ENCODE assay signal across 13 mouse cellular contexts in the genomic region with DNA sequence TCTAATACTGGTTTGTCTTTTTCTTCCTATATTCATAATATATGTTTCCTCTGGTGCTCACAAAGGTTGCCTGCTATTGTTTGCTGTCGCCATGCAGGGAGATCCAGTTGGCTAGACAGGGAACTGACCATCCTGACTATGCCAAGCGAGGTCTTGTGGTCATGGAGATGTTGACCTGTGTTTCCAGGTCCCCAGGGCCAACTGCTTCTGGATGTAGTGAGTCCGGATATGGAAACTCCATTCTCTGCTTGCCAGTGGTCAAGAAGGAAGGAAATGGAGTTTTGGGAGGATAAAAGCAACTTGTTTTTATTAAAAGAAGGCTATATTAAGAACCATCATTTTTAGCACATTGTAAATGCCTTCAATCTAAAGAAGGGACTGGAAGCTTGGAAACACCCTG.
DNase-seq lines count a peak whose midpoint lies in the region.
"Had no signal": no experiment of that assay in that cellular context is flagged by ENCODE, and none has a peak within 500 bp of the region (broad histone marks: within the 10 kb centered on the region; RNA-seq: fewer than 3 reads in every experiment).

No protein-coding gene starts in this region.

- DNase-seq in adrenal gland, postnatal 14 days, result peak; percentile 23
- DNase-seq in adrenal gland, adult 18-20 months (ENCODE audit: low spot score in 2 of 2), result no peak
- DNase-seq in heart, adult 9 months (ENCODE audit: low spot score in 2 of 2), result peak; percentile 60 to 75
- DNase-seq in heart, postnatal 4 days, result no peak
- DNase-seq in kidney, adult 8-10 months, result peak; percentile 27 to 58
- DNase-seq in kidney, postnatal 36 days, result peak; percentile 53 to 71
- DNase-seq in thymus, postnatal 10 days (ENCODE audit: low spot score in 2 of 2), result no peak
- DNase-seq: cerebellum, adult 9-11 months; left cerebral cortex, postnatal 4 days; lung, adult 2 months; lung, postnatal 4 days; right cerebral cortex, postnatal 25 days; thymus, postnatal 25 days had no signal

Comparison
In these comparisons a context has a peak if more than half of its experiments do, and no peak if none do; other contexts are left out.
1. DNase-seq: peak in adrenal gland, postnatal 14 days (single experiment), heart, adult 9 months (2 of 2), kidney, adult 8-10 months (2 of 2) and kidney, postnatal 36 days (2 of 2); none in adrenal gland, adult 18-20 months (0 of 2), heart, postnatal 4 days (single experiment) and thymus, postnatal 10 days (0 of 2).